Mouse (Mus musculus) megakaryocyte, embryonic 14.5 days (primary cell): ENCODE results near the gene Tmem43.

Experiments
- FLI1 ChIP-seq: IDR thresholded peaks from 2 replicates; pipeline ENCODE4 v1.6.1; 2012; ENCODE audit warnings: low read length, inconsistent platforms, mixed read lengths
- GATA1 ChIP-seq: IDR thresholded peaks from 3 replicates; pipeline ENCODE4 v1.6.1; 2012; ENCODE audit warnings: mixed read lengths, low read length, inconsistent platforms, borderline replicate concordance

DNA sequence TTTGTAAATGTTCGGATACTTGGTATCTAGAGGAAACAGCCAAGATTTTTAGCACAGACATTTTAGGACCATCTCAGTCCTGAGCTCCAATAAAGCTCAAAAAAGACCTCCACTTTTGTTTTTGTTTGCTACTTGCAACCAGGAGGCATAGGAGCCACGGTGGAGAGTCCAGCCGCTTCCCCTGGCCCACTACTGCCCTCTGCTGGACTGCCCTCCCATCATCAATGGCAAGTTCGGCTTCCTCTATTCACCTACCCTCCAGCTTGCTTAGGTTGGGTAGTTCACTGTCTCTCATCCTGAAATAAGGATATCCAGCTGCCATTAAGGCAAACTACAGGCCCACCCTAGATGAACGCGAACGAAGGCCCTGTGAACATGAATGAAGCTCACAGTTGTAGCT lies 35.8 kb downstream of the Tmem43 start:
- TF ChIP-seq GATA1, result no peak
- TF ChIP-seq FLI1, result no peak
